Mouse (Mus musculus) limb, embryonic 11.5 days (tissue): Measurements from ENCODE around the gene Ints5. TPM values are rescaled to one million over a fixed set of nuclear protein-coding genes. Genes with fewer than 3 reads are reported as not detected.
A peak's percentile ranks its signal among the peaks of the same experiment; 100 is the strongest.
"Not testable (repeated sequence)": the region's sequence is repeated elsewhere in the genome, so short reads cannot be mapped to it uniquely, and the experiment has no call there.

Experiments used
- ATAC-seq: fragments of 200-750 bp; cut with Nextera tagmentation; 2 replicates; pipeline ENCODE4 v1.8.0; 2017; ENCODE audit warnings: low read depth; ENCODE audit not compliant: insufficient number of reproducible peaks, low FRiP score, low TSS enrichment
- DNase-seq: peaks from one replicate; pipeline ENCODE4 v3.0.0-alpha.2; 2015; ENCODE audit warnings: low spot score
- H3K27ac ChIP-seq: fragments of 300-500 bp; sonication (generic); replicated peaks from 2 replicates; pipeline ENCODE4 v1.5.1; 2014; ENCODE audit warnings: low read depth, mild to moderate bottlenecking, low read length
- H3K27me3 ChIP-seq: fragments of 300-500 bp; sonication (generic); 2 replicates; pipeline ENCODE4 v1.6.1; 2014; ENCODE audit warnings: mild to moderate bottlenecking, low read length, mixed read lengths; ENCODE audit not compliant: control insufficient read depth, insufficient read depth
- H3K36me3 ChIP-seq: fragments of 300-500 bp; sonication (generic); 2 replicates; pipeline ENCODE4 v1.6.1; 2014; ENCODE audit warnings: mild to moderate bottlenecking, low read length, moderate library complexity, mixed read lengths; ENCODE audit not compliant: control insufficient read depth, insufficient read depth
- H3K4me1 ChIP-seq: fragments of 300-500 bp; sonication (generic); 2 replicates; pipeline ENCODE4 v1.6.1; 2014; ENCODE audit warnings: low read length, mixed read lengths; ENCODE audit not compliant: control insufficient read depth, insufficient read depth
- H3K4me2 ChIP-seq: fragments of 300-500 bp; sonication (generic); 2 replicates; pipeline ENCODE4 v1.6.1; 2014; ENCODE audit warnings: low read depth, mild to moderate bottlenecking, moderate library complexity; ENCODE audit not compliant: severe bottlenecking
- H3K4me3 ChIP-seq: fragments of 300-500 bp; sonication (generic); 2 replicates; pipeline ENCODE4 v1.5.1; 2014; ENCODE audit warnings: low read depth, low read length
- H3K9ac ChIP-seq: fragments of 300-500 bp; sonication (generic); 2 replicates; pipeline ENCODE4 v1.6.1; 2014; ENCODE audit warnings: mild to moderate bottlenecking, low read length
- H3K9me3 ChIP-seq: fragments of 300-500 bp; sonication (generic); 2 replicates; pipeline ENCODE4 v1.6.1; 2016; ENCODE audit warnings: low read length; ENCODE audit not compliant: control insufficient read depth
- WGBS: fragments of 180-500 bp; shearing (Covaris S2); extraction: QIAGEN DNeasy Blood & Tissue Kit; methylation state at CpG from one replicate; pipeline ENCODE4 v1.1.7; 2014; 5-methylcytosine and 5-hydroxymethylcytosine counted together
- polyA plus RNA-seq: library from polyadenylated mRNA; unstranded; fragments of >200 nt; fragmentation: Nextera tagmentation; extraction: Ambion mirVana; gene quantifications from 2 replicates; pipeline ENCODE4 v1.2.1, GENCODE M21; 2014

Gene Ints5
- polyA plus RNA-seq, 1 experiment from 2014 or later = 39.2 TPM

- not testable (repeated sequence) for H3K4me3 ChIP-seq, H3K4me2 ChIP-seq, ATAC-seq, H3K27ac ChIP-seq, DNase-seq, H3K9ac ChIP-seq, H3K27me3 ChIP-seq, H3K9me3 ChIP-seq
- 78% methylated on average over 5 of the region's 5 CpGs for WGBS
- peaks cover 15% of the 10 kb centered on the region; the same call in 1 of the 2 replicates for H3K4me1 ChIP-seq
- peaks cover 11% of the 10 kb centered on the region; the same call in 1 of the 2 replicates for H3K36me3 ChIP-seq
Observed at GRCm38 (mm10) chr19:8896231-8896630, 3.4 kb downstream of the Ints5 start.

GRCm38 (mm10) chr19:8897211-8897864 lies 4.5 kb downstream of the Ints5 start:
- peak overlapping the region; percentile 98 for H3K4me3 ChIP-seq
- not testable (repeated sequence) for H3K9me3 ChIP-seq, H3K27me3 ChIP-seq
- 23% methylated on average over 21 of the region's 21 CpGs for WGBS
- ATAC-seq = peak; percentile 56; the same call in 1 of the 2 replicates
- H3K4me2 ChIP-seq = peak overlapping the region; percentile 71
- DNase-seq = peak; percentile 58
- H3K27ac ChIP-seq = peak overlapping the region; percentile 30; the same call in 1 of the 2 replicates
- H3K9ac ChIP-seq = peak overlapping the region; percentile 97
- H3K4me1 ChIP-seq = peaks cover 15% of the 10 kb centered on the region; the same call in 1 of the 2 replicates
- H3K36me3 ChIP-seq = peaks cover 18% of the 10 kb centered on the region; the same call in 1 of the 2 replicates

- under 1% methylated on average over 53 of the region's 53 CpGs for WGBS
- H3K36me3 ChIP-seq = peaks cover 19% of the 10 kb centered on the region; the same call in 1 of the 2 replicates
Observed at GRCm38 (mm10) chr19:8897865-8898495, 5.2 kb downstream of the Ints5 start, which contains the start of gene Ganab. Ganab (plus strand) TSS chr19:8898071.

GRCm38 (mm10) chr19:8898576-8898975 lies 5.8 kb downstream of the Ints5 start:
- Histone ChIP-seq H3K9me3 (no peaks in the 10 kb centered on the region), H3K9ac (peak overlapping the region; percentile 97), H3K27ac (peak overlapping the region; percentile 72; the same call in 1 of the 2 replicates), H3K4me2 (peak overlapping the region; percentile 71), H3K36me3 (peaks cover 24% of the 10 kb centered on the region), H3K27me3 (no peaks in the 10 kb centered on the region), H3K4me3 (peak overlapping the region; percentile 98), H3K4me1 (peaks cover 15% of the 10 kb centered on the region; the same call in 1 of the 2 replicates)
- 13% methylated on average over 13 of the region's 13 CpGs for WGBS
- ATAC-seq (no peak), DNase-seq (no peak)

More at GRCm38 (mm10) chr19:8897865-8898495, 5.2 kb downstream of the Ints5 start, which contains the start of gene Ganab:
- H3K27ac ChIP-seq = peak within 1 kb of the TSS; percentile 72
- peak within 1 kb of the TSS; percentile 97 for H3K9ac ChIP-seq
- peak within 1 kb of the TSS; percentile 98 for H3K4me3 ChIP-seq
- peak within 1 kb of the TSS; percentile 71 for H3K4me2 ChIP-seq
- DNase-seq (peak; percentile 98), ATAC-seq (peak; percentile 98)
- H3K9me3 ChIP-seq = no peaks in the 10 kb centered on the region
- H3K27me3 ChIP-seq = no peaks in the 10 kb centered on the region
- peaks cover 15% of the 10 kb centered on the region; the same call in 1 of the 2 replicates for H3K4me1 ChIP-seq

- Histone ChIP-seq H3K4me1 (peaks cover 15% of the 10 kb centered on the region; the same call in 1 of the 2 replicates), H3K27me3 (no peaks in the 10 kb centered on the region), H3K9me3 (no peaks in the 10 kb centered on the region), H3K36me3 (peaks cover 24% of the 10 kb centered on the region), H3K4me2 (peak overlapping the region; percentile 71), H3K9ac (peak overlapping the region; percentile 97), H3K4me3 (peak overlapping the region; percentile 98), H3K27ac (no peak overlapping the region)
- WGBS = 63% methylated on average over 3 of the region's 3 CpGs
- ATAC-seq = no peak
- DNase-seq = no peak
Observed at GRCm38 (mm10) chr19:8899079-8899478, 6.3 kb downstream of the Ints5 start.

- no peak for ATAC-seq
Observed at GRCm38 (mm10) chr19:8903412-8903811, 10.6 kb downstream of the Ints5 start.

GRCm38 (mm10) chr19:8908531-8908930 lies 15.7 kb downstream of the Ints5 start:
- ATAC-seq = no peak
- Histone ChIP-seq H3K4me3 (no peak overlapping the region), H3K9me3 (no peaks in the 10 kb centered on the region), H3K4me2 (no peak overlapping the region), H3K9ac (no peak overlapping the region), H3K36me3 (peaks cover 50% of the 10 kb centered on the region), H3K4me1 (no peaks in the 10 kb centered on the region), H3K27me3 (no peaks in the 10 kb centered on the region), H3K27ac (no peak overlapping the region)
- no peak for DNase-seq
- WGBS = 90% methylated on average over 6 of the region's 6 CpGs

More at GRCm38 (mm10) chr19:8903412-8903811, 10.6 kb downstream of the Ints5 start:
- Histone ChIP-seq H3K27ac (no peak overlapping the region), H3K36me3 (peaks cover 29% of the 10 kb centered on the region), H3K4me1 (peaks cover 7% of the 10 kb centered on the region; the same call in 1 of the 2 replicates), H3K4me3 (no peak overlapping the region), H3K27me3 (no peaks in the 10 kb centered on the region), H3K4me2 (no peak overlapping the region), H3K9ac (no peak overlapping the region), H3K9me3 (no peaks in the 10 kb centered on the region)
- 93% methylated on average over 5 of the region's 5 CpGs for WGBS
- DNase-seq = no peak

GRCm38 (mm10) chr19:8911810-8912209 lies 19.0 kb downstream of the Ints5 start:
- H3K4me3 ChIP-seq = no peak overlapping the region
- peaks cover 65% of the 10 kb centered on the region for H3K36me3 ChIP-seq
- H3K9ac ChIP-seq = no peak overlapping the region
- H3K4me2 ChIP-seq = no peak overlapping the region
- WGBS = 93% methylated on average over 5 of the region's 5 CpGs
- H3K9me3 ChIP-seq = no peaks in the 10 kb centered on the region
- H3K4me1 ChIP-seq = no peaks in the 10 kb centered on the region
- no peaks in the 10 kb centered on the region for H3K27me3 ChIP-seq
- H3K27ac ChIP-seq = no peak overlapping the region
- no peak for DNase-seq
- ATAC-seq = no peak
